Comparison of ENCODE assay signal across 23 mouse cellular contexts in the genomic region with DNA sequence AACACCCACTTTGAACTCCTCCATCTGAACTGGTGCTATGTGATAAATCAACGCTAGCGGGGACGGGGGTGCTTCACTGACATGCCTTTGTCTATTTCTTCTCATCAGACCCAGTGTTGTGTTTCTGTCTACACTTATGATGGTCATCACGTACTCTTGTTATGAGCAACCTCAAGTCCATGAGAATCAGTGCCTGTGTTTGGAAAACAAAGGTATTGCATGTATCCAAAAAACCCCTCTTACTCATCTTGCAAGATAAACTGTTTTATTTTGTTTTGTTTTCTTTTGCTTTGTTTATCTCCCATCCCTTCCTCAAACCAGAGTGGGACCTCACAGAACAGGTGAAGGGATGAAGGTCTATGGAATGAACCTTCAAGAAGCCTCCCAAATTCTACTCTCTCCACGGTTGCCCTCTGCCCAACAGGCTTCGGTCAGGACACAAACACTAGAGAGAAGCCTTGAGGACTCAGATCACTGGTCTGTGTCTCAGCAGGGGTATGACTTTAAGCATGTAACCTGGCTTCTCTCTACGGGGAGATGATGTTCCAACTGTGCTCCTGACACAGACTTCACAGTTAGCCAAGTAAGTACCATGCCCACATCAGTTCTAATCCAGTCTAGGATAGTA. TPM values are rescaled to one million over a fixed set of nuclear protein-coding genes. Genes with fewer than 3 reads are reported as not detected.
DNase-seq lines count a peak whose midpoint lies in the region; ATAC-seq and TF ChIP-seq lines count a peak whose summit lies in the region.
"Had no signal": no experiment of that assay in that cellular context is flagged by ENCODE, and none has a peak within 500 bp of the region (broad histone marks: within the 10 kb centered on the region; RNA-seq: fewer than 3 reads in every experiment).

No protein-coding gene starts in this region.

- peak; percentile 43; the same call in 1 of the 2 replicates for TF ChIP-seq EP300 in CH12.LX (IDR thresholded peaks at IDR 0.05; ENCODE audit: low read length)

- H3K9ac ChIP-seq in midbrain, embryonic 11.5 days (ENCODE audit: low read length) = no peak overlapping the region
- H3K9ac ChIP-seq in midbrain, postnatal 0 days (replicated peaks; ENCODE audit: low read length, poor library complexity, severe bottlenecking) = no peak overlapping the region
- H3K9ac ChIP-seq in CH12.LX (ENCODE audit: insufficient read depth, low read depth) = peak overlapping the region; percentile 54
- H3K9ac ChIP-seq in forebrain, embryonic 15.5 days (replicated peaks) = no peak overlapping the region
- H3K9ac ChIP-seq: embryonic facial prominence, embryonic 15.5 days; heart, embryonic 13.5 days; hindbrain, embryonic 13.5 days had no signal

- no peaks in the 10 kb centered on the region for H3K27me3 ChIP-seq in kidney, adult 2 months (replicated peaks; ENCODE audit: control insufficient read depth, insufficient read depth, low read length)
- H3K27me3 ChIP-seq in midbrain, embryonic 11.5 days (ENCODE audit: control insufficient read depth, insufficient read depth, low read length) = no peaks in the 10 kb centered on the region
- no peaks in the 10 kb centered on the region for H3K27me3 ChIP-seq in midbrain, postnatal 0 days (ENCODE audit: insufficient read depth, low read length)
- H3K27me3 ChIP-seq in CH12.LX (replicated peaks) (no peaks in the 10 kb centered on the region), myocyte (ENCODE audit: control insufficient read depth, insufficient read depth, insufficient read length) (no peaks in the 10 kb centered on the region)
- H3K27me3 ChIP-seq in forebrain, embryonic 15.5 days = no peaks in the 10 kb centered on the region
- H3K27me3 ChIP-seq: embryonic facial prominence, embryonic 15.5 days; heart, embryonic 13.5 days; hindbrain, embryonic 13.5 days; Patski had no signal

- H3K9me3 ChIP-seq in midbrain, embryonic 11.5 days (ENCODE audit: control insufficient read depth, low read length) = no peaks in the 10 kb centered on the region
- H3K9me3 ChIP-seq in midbrain, postnatal 0 days (ENCODE audit: low read length) = no peaks in the 10 kb centered on the region
- H3K9me3 ChIP-seq in CH12.LX (replicated peaks; ENCODE audit: low read length) = no peaks in the 10 kb centered on the region
- no peaks in the 10 kb centered on the region for H3K9me3 ChIP-seq in forebrain, embryonic 15.5 days
- H3K9me3 ChIP-seq: embryonic facial prominence, embryonic 15.5 days; forebrain, embryonic 10.5 days; heart, embryonic 13.5 days; hindbrain, embryonic 13.5 days had no signal

- in situ Hi-C loops in CH12.LX (cut with MboI; ENCODE audit: low pct_ligation_motif_present, low pct_unique_long_range_greater_than_20kb, low sequenced_read_pairs) = no loop called here

- no peaks in the 10 kb centered on the region for H3K36me3 ChIP-seq in kidney, adult 2 months (ENCODE audit: control insufficient read depth, insufficient read depth, low read length)
- H3K36me3 ChIP-seq in midbrain, embryonic 11.5 days (ENCODE audit: control insufficient read depth, insufficient read depth, low read length) = no peaks in the 10 kb centered on the region
- H3K36me3 ChIP-seq in midbrain, postnatal 0 days (ENCODE audit: insufficient read depth, low read length) = no peaks in the 10 kb centered on the region
- H3K36me3 ChIP-seq in CH12.LX (replicated peaks in 1 of 2; ENCODE audit: control insufficient read depth in 1 of 2, insufficient read depth in 1 of 2, low read length in 1 of 2) (peaks cover 0 to 19% of the 10 kb centered on the region in 2 experiments), myocyte (ENCODE audit: control insufficient read depth, insufficient read depth) (no peaks in the 10 kb centered on the region)
- no peaks in the 10 kb centered on the region for H3K36me3 ChIP-seq in forebrain, embryonic 15.5 days
- H3K36me3 ChIP-seq: hindbrain, embryonic 13.5 days had no signal

- peaks cover 12% of the 10 kb centered on the region; the same call in 1 of the 2 replicates for H3K4me1 ChIP-seq in kidney, adult 2 months (ENCODE audit: control insufficient read depth, insufficient read depth, low read length)
- peaks cover 4% of the 10 kb centered on the region; the same call in 1 of the 2 replicates for H3K4me1 ChIP-seq in midbrain, embryonic 11.5 days (ENCODE audit: control insufficient read depth, insufficient read depth, low read length)
- no peaks in the 10 kb centered on the region; the same call in 1 of the 2 replicates for H3K4me1 ChIP-seq in midbrain, postnatal 0 days (ENCODE audit: insufficient read depth, low read length)
- H3K4me1 ChIP-seq in CH12.LX (ENCODE audit: control insufficient read depth in 1 of 2, insufficient read depth in 2 of 2) = peaks cover 19 to 71% of the 10 kb centered on the region in 2 experiments
- H3K4me1 ChIP-seq in forebrain, embryonic 15.5 days = peaks cover 24% of the 10 kb centered on the region

- no peak for TF ChIP-seq POLR2A in kidney, adult 2 months (IDR thresholded peaks at IDR 0.05; ENCODE audit: low read depth, low read length)
- TF ChIP-seq POLR2A in CH12.LX (IDR thresholded peaks at IDR 0.05; ENCODE audit: low read depth, low read length) (no peak), myocyte (IDR thresholded peaks at IDR 0.05; ENCODE audit: insufficient read length, low read depth) (no peak)

- no peak for TF ChIP-seq CTCF in kidney, adult 2 months (conservative IDR thresholded peaks at IDR 0.05; ENCODE audit: insufficient read depth, insufficient read length, low read depth, low read length)
- TF ChIP-seq CTCF in midbrain, postnatal 0 days (IDR thresholded peaks at IDR 0.05) = no peak
- no peak for TF ChIP-seq CTCF in CH12.LX (conservative IDR thresholded peaks at IDR 0.05 in 1 of 2, IDR thresholded peaks at IDR 0.05 in 1 of 2; ENCODE audit: low read depth in 2 of 2, low read length in 2 of 2)

- no peak overlapping the region for H3K4me2 ChIP-seq in midbrain, embryonic 11.5 days
- H3K4me2 ChIP-seq in midbrain, postnatal 0 days (ENCODE audit: low read depth, low read length, poor library complexity, severe bottlenecking) = no peak overlapping the region
- H3K4me2 ChIP-seq in CH12.LX (ENCODE audit: insufficient read depth, low read depth, poor library complexity, severe bottlenecking) (peak overlapping the region; percentile 89), myocyte (ENCODE audit: low read depth) (peak overlapping the region; percentile 91)
- no peak overlapping the region for H3K4me2 ChIP-seq in forebrain, embryonic 15.5 days (replicated peaks)

- dilution Hi-C loops in CH12.LX (cut with MboI; ENCODE audit: extremely low pct_ligation_motif_present, extremely low pct_unique_long_range_greater_than_20kb, low sequenced_read_pairs) = no loop called here

- no peak overlapping the region for H3ac ChIP-seq in myocyte (ENCODE audit: control insufficient read depth, insufficient read length)

- 63% methylated on average over 7 of the region's 7 CpGs for WGBS in kidney, adult 2 months
- WGBS in midbrain, embryonic 11.5 days = 87% methylated on average over 7 of the region's 7 CpGs
- WGBS in midbrain, postnatal 0 days = 94% methylated on average over 7 of the region's 7 CpGs
- WGBS in forebrain, embryonic 15.5 days = 95% methylated on average over 7 of the region's 7 CpGs

- TF ChIP-seq RAD21 in CH12.LX (IDR thresholded peaks at IDR 0.05; ENCODE audit: low read depth, low read length) = no peak

- DNase-seq in kidney, adult 2 months = no peak
- DNase-seq in kidney, postnatal 36 days = no peak
- DNase-seq in midbrain, embryonic 11.5 days (ENCODE audit: low spot score, missing footprints) = peak; percentile 49
- no peak for DNase-seq in midbrain, postnatal 0 days (ENCODE audit: low spot score)
- no peak for DNase-seq in CH12.LX (ENCODE audit: extremely low read depth)
- no peak for DNase-seq in cerebellum, adult 18-20 months
- DNase-seq: adrenal gland, postnatal 14 days; B cell, adult 2 months; cerebellum, adult 8-10 months; cerebellum, postnatal 14 days; embryo, embryonic 11 days; gastrocnemius, postnatal 14 days had no signal

- peak overlapping the region; percentile 43; the same call in 1 of the 2 replicates for H3K27ac ChIP-seq in kidney, adult 2 months (ENCODE audit: insufficient read depth, low read depth, low read length)
- no peak overlapping the region for H3K27ac ChIP-seq in midbrain, embryonic 11.5 days (ENCODE audit: low read depth, low read length)
- H3K27ac ChIP-seq in midbrain, postnatal 0 days (ENCODE audit: low read depth, low read length) = no peak overlapping the region
- H3K27ac ChIP-seq in CH12.LX (ENCODE audit: insufficient read depth, low read depth) = peak overlapping the region; percentile 75
- no peak overlapping the region for H3K27ac ChIP-seq in forebrain, embryonic 15.5 days (replicated peaks)
- H3K27ac ChIP-seq: embryonic facial prominence, embryonic 15.5 days; forebrain, embryonic 10.5 days; heart, embryonic 13.5 days; hindbrain, embryonic 13.5 days; hindbrain, postnatal 0 days had no signal

- H3K79me2 ChIP-seq in CH12.LX (replicated peaks; ENCODE audit: control insufficient read depth, extremely low read depth, insufficient read depth, poor library complexity, severe bottlenecking) (peaks cover 67% of the 10 kb centered on the region), myocyte (ENCODE audit: control insufficient read depth, insufficient read depth) (peaks cover 63% of the 10 kb centered on the region)

- ATAC-seq in midbrain, embryonic 11.5 days (ENCODE audit: low FRiP score) = no peak
- ATAC-seq in midbrain, postnatal 0 days (ENCODE audit: low FRiP score) = no peak
- no peak for ATAC-seq in forebrain, embryonic 15.5 days (replicated peaks)
- ATAC-seq: activated CD4-positive, CD25-positive, alpha-beta regulatory T cell, adult 4 months; forebrain, embryonic 14.5 days; hindbrain, postnatal 0 days; Patski had no signal

- no peak overlapping the region for H3K4me3 ChIP-seq in kidney, adult 2 months (ENCODE audit: insufficient read depth, low read depth, low read length)
- H3K4me3 ChIP-seq in midbrain, embryonic 11.5 days (ENCODE audit: low read depth, low read length) = no peak overlapping the region
- H3K4me3 ChIP-seq in midbrain, postnatal 0 days (ENCODE audit: low read depth, low read length) = no peak overlapping the region
- H3K4me3 ChIP-seq in CH12.LX (replicated peaks in 1 of 3; ENCODE audit: low read depth in 2 of 3, low read length in 2 of 3, poor library complexity in 1 of 3) (peak overlapping the region; percentile 22 to 73 (median 24)), myocyte (no peak overlapping the region)
- H3K4me3 ChIP-seq in forebrain, embryonic 15.5 days = no peak overlapping the region
- H3K4me3 ChIP-seq: embryonic facial prominence, embryonic 15.5 days; erythroblast, embryonic 14.5 days; forebrain, embryonic 10.5 days; hindbrain, embryonic 13.5 days had no signal

RNA-seq across cellular contexts. Expression of gene Lrch1, which starts 3.4 kb away (rescaled TPM):
- polyA plus RNA-seq in kidney, adult 2 months (2012; rRNA removed) = 8.2 and 8.4 TPM in 2 replicates
- polyA plus RNA-seq in midbrain, embryonic 11.5 days (2014; fragmentation: Nextera tagmentation; extraction: Ambion mirVana) = 5.8 and 6.7 TPM in 2 replicates
- total RNA-seq in midbrain, postnatal 0 days (2014; rRNA removed) = 21.7 and 22.3 TPM in 2 replicates
- 15.7 and 22.4 TPM in 2 replicates for polyA plus RNA-seq in midbrain, postnatal 0 days (2015; fragmentation: Nextera tagmentation; extraction: Ambion mirVana)
- 10.3 TPM in 2 replicates for total RNA-seq in CH12.LX (2012; rRNA removed)
- total RNA-seq in CH12.LX (2014; rRNA removed) = 12.8 and 14.1 TPM in 2 replicates
- polyA plus RNA-seq in CH12.LX (2012; ENCODE audit: insufficient read length, low read depth) = 21.6 and 23.3 TPM in 2 replicates
- 9.9 TPM for polyA plus RNA-seq in myocyte (2012; fragmentation: generic; extraction: Trizol)
- 10.9 and 13.6 TPM in 2 replicates for polyA plus RNA-seq in forebrain, embryonic 15.5 days (2015; fragmentation: Nextera tagmentation; extraction: Ambion mirVana)

Comparison
In these comparisons a context has a peak if more than half of its experiments do, and no peak if none do; other contexts are left out.
1. H3K27ac ChIP-seq: peak in kidney, adult 2 months (single experiment) and CH12.LX (single experiment); none in midbrain, embryonic 11.5 days (single experiment), midbrain, postnatal 0 days (single experiment) and forebrain, embryonic 15.5 days (single experiment).
2. H3K4me3 ChIP-seq: peak in CH12.LX (3 of 3); none in kidney, adult 2 months (single experiment), midbrain, embryonic 11.5 days (single experiment), midbrain, postnatal 0 days (single experiment), myocyte (single experiment) and forebrain, embryonic 15.5 days (single experiment).
3. H3K4me2 ChIP-seq: peak in CH12.LX (single experiment) and myocyte (single experiment); none in midbrain, embryonic 11.5 days (single experiment), midbrain, postnatal 0 days (single experiment) and forebrain, embryonic 15.5 days (single experiment).